Mouse (Mus musculus) embryonic facial prominence, embryonic 12.5 days (tissue): ENCODE measurements around the gene Tspan13. TPM values are rescaled to one million over a fixed set of nuclear protein-coding genes. Genes with fewer than 3 reads are reported as not detected.
A peak's percentile ranks its signal among the peaks of the same experiment; 100 is the strongest.

Source experiments
- ATAC-seq: fragments of 200-750 bp; cut with Nextera tagmentation; 2 replicates; pipeline ENCODE4 v1.8.0; 2017; ENCODE audit not compliant: insufficient number of reproducible peaks, insufficient read depth, low FRiP score, low TSS enrichment
- H3K27ac ChIP-seq: fragments of 300-500 bp; sonication (generic); 2 replicates; pipeline ENCODE4 v1.5.1; 2016; ENCODE audit warnings: mild to moderate bottlenecking
- H3K27me3 ChIP-seq: fragments of 300-500 bp; sonication (generic); 2 replicates; pipeline ENCODE4 v1.6.1; 2016; ENCODE audit warnings: mild to moderate bottlenecking, moderate library complexity
- H3K36me3 ChIP-seq: fragments of 300-500 bp; sonication (generic); 2 replicates; pipeline ENCODE4 v1.6.1; 2016; ENCODE audit warnings: mild to moderate bottlenecking
- H3K4me1 ChIP-seq: fragments of 300-500 bp; sonication (generic); 2 replicates; pipeline ENCODE4 v1.6.1; 2016
- H3K4me2 ChIP-seq: fragments of 300-500 bp; sonication (generic); replicated peaks from 2 replicates; pipeline ENCODE4 v1.6.1; 2016; ENCODE audit warnings: mild to moderate bottlenecking, moderate library complexity
- H3K4me3 ChIP-seq: fragments of 300-500 bp; sonication (generic); 2 replicates; pipeline ENCODE4 v1.5.1; 2016; ENCODE audit warnings: mild to moderate bottlenecking
- H3K9ac ChIP-seq: fragments of 300-500 bp; sonication (generic); 2 replicates; pipeline ENCODE4 v1.6.1; 2016; ENCODE audit warnings: mild to moderate bottlenecking, moderate library complexity
- H3K9me3 ChIP-seq: fragments of 300-500 bp; sonication (generic); 2 replicates; pipeline ENCODE4 v1.6.1; 2016; ENCODE audit warnings: mild to moderate bottlenecking, moderate library complexity
- WGBS: fragments of 180-500 bp; shearing (Covaris S2); methylation state at CpG from one replicate; pipeline ENCODE4 v1.1.7; 2016; 5-methylcytosine and 5-hydroxymethylcytosine counted together
- polyA plus RNA-seq: library from polyadenylated mRNA; unstranded; fragments of >200 nt; fragmentation: Nextera tagmentation; extraction: Ambion mirVana; gene quantifications from 2 replicates; pipeline ENCODE4 v1.2.1, GENCODE M21; 2016

Gene Tspan13
- polyA plus RNA-seq, 1 experiment from 2014 or later, result 81.3 TPM

GRCm38 (mm10) chr12:36047593-36047992 is 5.3 kb upstream of the Tspan13 start:
- no peak overlapping the region for H3K4me2 ChIP-seq
- peaks cover 7% of the 10 kb centered on the region for H3K4me1 ChIP-seq
- no peak for ATAC-seq
- H3K27me3 ChIP-seq, result no peaks in the 10 kb centered on the region
- H3K4me3 ChIP-seq, result no peak overlapping the region
- H3K27ac ChIP-seq, result no peak overlapping the region
- no peaks in the 10 kb centered on the region for H3K9me3 ChIP-seq
- WGBS, result 36% methylated on average over 2 of the region's 2 CpGs
- no peaks in the 10 kb centered on the region for H3K36me3 ChIP-seq
- H3K9ac ChIP-seq, result no peak overlapping the region

- no peak overlapping the region; the same call in 1 of the 2 replicates for H3K9ac ChIP-seq
- H3K9me3 ChIP-seq, result no peaks in the 10 kb centered on the region
- peaks cover 8% of the 10 kb centered on the region for H3K4me1 ChIP-seq
- H3K36me3 ChIP-seq, result no peaks in the 10 kb centered on the region
- H3K4me3 ChIP-seq, result no peak overlapping the region
- WGBS, result 21% methylated on average over 5 of the region's 5 CpGs
- H3K27me3 ChIP-seq, result 0 out of 2 replicates have a peak, but pooled peaks cover 2% of the 10 kb centered on the region
- H3K27ac ChIP-seq, result no peak overlapping the region
- H3K4me2 ChIP-seq, result no peak overlapping the region
- ATAC-seq, result no peak
Observed at GRCm38 (mm10) chr12:36046196-36046595, 3.9 kb upstream of the Tspan13 start.

- 81% methylated on average over 2 of the region's 2 CpGs for WGBS
- 0 out of 2 replicates have a peak, but pooled peaks cover 2% of the 10 kb centered on the region for H3K27me3 ChIP-seq
- no peak overlapping the region for H3K27ac ChIP-seq
- H3K4me3 ChIP-seq, result no peak overlapping the region
- no peak overlapping the region for H3K9ac ChIP-seq
- H3K4me1 ChIP-seq, result peaks cover 16% of the 10 kb centered on the region
- no peak overlapping the region for H3K4me2 ChIP-seq
- no peaks in the 10 kb centered on the region for H3K36me3 ChIP-seq
- ATAC-seq, result no peak
- no peaks in the 10 kb centered on the region for H3K9me3 ChIP-seq
Observed at GRCm38 (mm10) chr12:36044691-36045090, 2.4 kb upstream of the Tspan13 start.

GRCm38 (mm10) chr12:36041703-36042347 is 475 bp downstream of the Tspan13 start:
- under 1% methylated on average over 49 of the region's 50 CpGs for WGBS
- peak; percentile 78 for ATAC-seq

GRCm38 (mm10) chr12:36041281-36041589 is 1.1 kb downstream of the Tspan13 start:
- ATAC-seq, result no peak
- 0 out of 2 replicates have a peak, but pooled peaks cover 2% of the 10 kb centered on the region for H3K27me3 ChIP-seq
- H3K27ac ChIP-seq, result no peak overlapping the region
- peak overlapping the region; percentile 89 for H3K4me2 ChIP-seq
- H3K4me3 ChIP-seq, result peak overlapping the region; percentile 79
- no peaks in the 10 kb centered on the region for H3K9me3 ChIP-seq
- H3K4me1 ChIP-seq, result peaks cover 12% of the 10 kb centered on the region
- 38% methylated on average over 4 of the region's 4 CpGs for WGBS
- no peak overlapping the region for H3K9ac ChIP-seq
- H3K36me3 ChIP-seq, result no peaks in the 10 kb centered on the region

More at GRCm38 (mm10) chr12:36041703-36042347, 475 bp downstream of the Tspan13 start:
- H3K36me3 ChIP-seq, result no peaks in the 10 kb centered on the region
- peak overlapping the region; percentile 79 for H3K4me3 ChIP-seq
- peaks cover 16% of the 10 kb centered on the region for H3K4me1 ChIP-seq
- peak overlapping the region; percentile 77 for H3K9ac ChIP-seq
- H3K9me3 ChIP-seq, result no peaks in the 10 kb centered on the region
- peak overlapping the region; percentile 89 for H3K4me2 ChIP-seq
- H3K27me3 ChIP-seq, result 0 out of 2 replicates have a peak, but pooled peaks cover 2% of the 10 kb centered on the region
- peak overlapping the region; percentile 66 for H3K27ac ChIP-seq

GRCm38 (mm10) chr12:36040571-36041280 is 1.6 kb downstream of the Tspan13 start:
- H3K4me2 ChIP-seq, result peak overlapping the region; percentile 89
- 42% methylated on average over 10 of the region's 10 CpGs for WGBS
- H3K4me1 ChIP-seq, result peaks cover 9% of the 10 kb centered on the region
- 0 out of 2 replicates have a peak, but pooled peaks cover 2% of the 10 kb centered on the region for H3K27me3 ChIP-seq
- no peaks in the 10 kb centered on the region for H3K9me3 ChIP-seq
- no peak overlapping the region for H3K9ac ChIP-seq
- ATAC-seq, result no peak
- H3K36me3 ChIP-seq, result no peaks in the 10 kb centered on the region
- no peak overlapping the region for H3K27ac ChIP-seq
- H3K4me3 ChIP-seq, result peak overlapping the region; percentile 79; the same call in 1 of the 2 replicates

GRCm38 (mm10) chr12:36039541-36040084 is 2.7 kb downstream of the Tspan13 start:
- peaks cover 9% of the 10 kb centered on the region for H3K4me1 ChIP-seq
- no peaks in the 10 kb centered on the region for H3K36me3 ChIP-seq
- ATAC-seq, result no peak
- H3K4me3 ChIP-seq, result no peak overlapping the region
- 0 out of 2 replicates have a peak, but pooled peaks cover 2% of the 10 kb centered on the region for H3K27me3 ChIP-seq
- H3K9me3 ChIP-seq, result no peaks in the 10 kb centered on the region
- H3K4me2 ChIP-seq, result no peak overlapping the region
- no peak overlapping the region for H3K27ac ChIP-seq
- WGBS, result 72% methylated on average over 9 of the region's 9 CpGs
- H3K9ac ChIP-seq, result no peak overlapping the region

- ATAC-seq, result no peak
Observed at GRCm38 (mm10) chr12:36036776-36037175, 5.5 kb downstream of the Tspan13 start.

GRCm38 (mm10) chr12:36036121-36036520 is 6.2 kb downstream of the Tspan13 start:
- Histone ChIP-seq H3K27ac (no peak overlapping the region), H3K9ac (no peak overlapping the region), H3K4me1 (peaks cover 7% of the 10 kb centered on the region), H3K27me3 (no peaks in the 10 kb centered on the region), H3K36me3 (no peaks in the 10 kb centered on the region), H3K4me2 (no peak overlapping the region), H3K9me3 (no peaks in the 10 kb centered on the region), H3K4me3 (no peak overlapping the region)
- ATAC-seq, result no peak
- 93% methylated on average over 7 of the region's 7 CpGs for WGBS

More at GRCm38 (mm10) chr12:36036776-36037175, 5.5 kb downstream of the Tspan13 start:
- Histone ChIP-seq H3K27ac (no peak overlapping the region), H3K36me3 (no peaks in the 10 kb centered on the region), H3K4me1 (peaks cover 9% of the 10 kb centered on the region), H3K4me3 (no peak overlapping the region), H3K9me3 (no peaks in the 10 kb centered on the region), H3K27me3 (no peaks in the 10 kb centered on the region), H3K4me2 (no peak overlapping the region), H3K9ac (no peak overlapping the region)
- 74% methylated on average over 10 of the region's 10 CpGs for WGBS

- Histone ChIP-seq H3K27ac (no peak overlapping the region), H3K9me3 (no peaks in the 10 kb centered on the region), H3K4me3 (no peak overlapping the region), H3K4me1 (peaks cover 1% of the 10 kb centered on the region; the same call in 1 of the 2 replicates), H3K4me2 (no peak overlapping the region), H3K27me3 (no peaks in the 10 kb centered on the region), H3K36me3 (no peaks in the 10 kb centered on the region), H3K9ac (no peak overlapping the region)
- ATAC-seq, result no peak
- 92% methylated on average over 6 of the region's 6 CpGs for WGBS
Observed at GRCm38 (mm10) chr12:36035501-36035900, 6.8 kb downstream of the Tspan13 start.

- 74% methylated on average over 4 of the region's 4 CpGs for WGBS
- no peak overlapping the region for H3K27ac ChIP-seq
Observed at GRCm38 (mm10) chr12:36032419-36032818, 9.9 kb downstream of the Tspan13 start.

More at GRCm38 (mm10) chr12:36032419-36032818, 9.9 kb downstream of the Tspan13 start:
- H3K27me3 ChIP-seq, result no peaks in the 10 kb centered on the region
- H3K4me2 ChIP-seq, result no peak overlapping the region
- no peaks in the 10 kb centered on the region for H3K36me3 ChIP-seq
- no peak for ATAC-seq
- H3K9ac ChIP-seq, result no peak overlapping the region
- no peak overlapping the region for H3K4me3 ChIP-seq
- no peaks in the 10 kb centered on the region for H3K4me1 ChIP-seq
- H3K9me3 ChIP-seq, result no peaks in the 10 kb centered on the region
